Mouse (Mus musculus) right cerebral cortex, postnatal 25 days (tissue): Measurements from ENCODE around the gene Amigo1.

Experiments
- DNase-seq: peaks from one replicate; pipeline ENCODE4 v3.0.0; 2022

Amigo1 gene

GRCm38 (mm10) chr3:108184742-108185141 lies 1.4 kb upstream of the Amigo1 start:
- no peak for DNase-seq

GRCm38 (mm10) chr3:108185460-108186097 lies 556 bp upstream of the Amigo1 start:
- DNase-seq = no peak

GRCm38 (mm10) chr3:108187111-108187795 lies 1.1 kb downstream of the Amigo1 start:
- no peak for DNase-seq

- no peak for DNase-seq
These were observed 2.8 kb downstream of the Amigo1 start for GRCm38 (mm10) chr3:108188716-108189490.

GRCm38 (mm10) chr3:108189897-108190296 lies 3.8 kb downstream of the Amigo1 start:
- no peak for DNase-seq

GRCm38 (mm10) chr3:108193686-108194085 lies 7.6 kb downstream of the Amigo1 start:
- DNase-seq = no peak

- no peak for DNase-seq
These were observed 9.2 kb downstream of the Amigo1 start for GRCm38 (mm10) chr3:108195287-108195686.

GRCm38 (mm10) chr3:108195941-108196590 lies 9.9 kb downstream of the Amigo1 start:
- DNase-seq = peak; percentile 49

GRCm38 (mm10) chr3:108197066-108197497 lies 10.9 kb downstream of the Amigo1 start:
- DNase-seq = peak; percentile 82

GRCm38 (mm10) chr3:108199231-108199630 lies 13.1 kb downstream of the Amigo1 start:
- DNase-seq = no peak

GRCm38 (mm10) chr3:108200329-108201323 lies 14.5 kb downstream of the Amigo1 start, which contains the start of gene Cyb561d1:
Cyb561d1 (minus strand) TSS chr3:108201212.
- DNase-seq = peak; percentile 89

GRCm38 (mm10) chr3:108202506-108202905 lies 16.4 kb downstream of the Amigo1 start:
- DNase-seq = no peak

- DNase-seq = no peak
These were observed 17.1 kb downstream of the Amigo1 start for GRCm38 (mm10) chr3:108203212-108203611.

- peak; percentile 66 for DNase-seq
These were observed 17.6 kb downstream of the Amigo1 start for GRCm38 (mm10) chr3:108203621-108204325.

- no peak for DNase-seq
These were observed 18.3 kb downstream of the Amigo1 start for GRCm38 (mm10) chr3:108204470-108204869.

GRCm38 (mm10) chr3:108205601-108206000 lies 19.5 kb downstream of the Amigo1 start:
- DNase-seq = no peak

- DNase-seq = no peak
These were observed 20.7 kb downstream of the Amigo1 start for GRCm38 (mm10) chr3:108206731-108207375.

- no peak for DNase-seq
These were observed 22.9 kb downstream of the Amigo1 start for GRCm38 (mm10) chr3:108209001-108209400.

GRCm38 (mm10) chr3:108209536-108209935 lies 23.4 kb downstream of the Amigo1 start:
- DNase-seq = no peak

GRCm38 (mm10) chr3:108209946-108210770 lies 24.0 kb downstream of the Amigo1 start:
- peak; percentile 95 for DNase-seq
